In genomic region chr16:29629053-29629452, GRCm38 (mm10) we compare ENCODE assay signal across 10 mouse cellular contexts. TPM values are rescaled to one million over a fixed set of nuclear protein-coding genes. Genes with fewer than 3 reads are reported as not detected.
DNase-seq lines count a peak whose midpoint lies in the region; ATAC-seq and TF ChIP-seq lines count a peak whose summit lies in the region.
"Had no signal": no experiment of that assay in that cellular context is flagged by ENCODE, and none has a peak within 500 bp of the region (broad histone marks: within the 10 kb centered on the region; RNA-seq: fewer than 3 reads in every experiment).

No protein-coding gene starts in this region.

- no peak overlapping the region for H3K27ac ChIP-seq in heart, postnatal 0 days (ENCODE audit: low read depth)
- H3K27ac ChIP-seq in ES-E14 (ENCODE audit: insufficient read depth, low read depth, low read length, poor library complexity, severe bottlenecking) = no peak overlapping the region
- H3K27ac ChIP-seq: limb, embryonic 15.5 days had no signal

- 78% methylated on average over 1 of the region's 1 CpGs for WGBS in heart, postnatal 0 days

- no peak for ATAC-seq in heart, postnatal 0 days (ENCODE audit: insufficient read depth, low read depth)
- no peak for ATAC-seq in megakaryocyte, adult 5-6 weeks (ENCODE audit: poor library complexity, severe bottlenecking)

- H3K4me1 ChIP-seq in heart, postnatal 0 days (ENCODE audit: control insufficient read depth, insufficient read depth) = no peaks in the 10 kb centered on the region
- H3K4me1 ChIP-seq in ES-E14 (ENCODE audit: control insufficient read depth in 2 of 2, insufficient read depth in 2 of 2, low read length in 2 of 2, poor library complexity in 1 of 2) = no peaks in the 10 kb centered on the region
- H3K4me1 ChIP-seq: limb, embryonic 15.5 days had no signal

- H3K4me3 ChIP-seq in heart, postnatal 0 days (ENCODE audit: low read depth, low read length) = no peak overlapping the region
- no peak overlapping the region for H3K4me3 ChIP-seq in ES-E14 (ENCODE audit: insufficient read depth in 1 of 2, low read depth in 1 of 2, low read length in 2 of 2, poor library complexity in 1 of 2, severe bottlenecking in 1 of 2)
- H3K4me3 ChIP-seq: limb, embryonic 15.5 days had no signal

- TF ChIP-seq CTCF in heart, postnatal 0 days (IDR thresholded peaks at IDR 0.05; ENCODE audit: low read depth) = peak; percentile 43

- no peak overlapping the region for H3K4me2 ChIP-seq in heart, postnatal 0 days (ENCODE audit: low read depth, low read length)
- H3K4me2 ChIP-seq: limb, embryonic 15.5 days had no signal

- no peak overlapping the region for H3K9ac ChIP-seq in heart, postnatal 0 days (replicated peaks; ENCODE audit: low read depth, low read length)
- H3K9ac ChIP-seq in ES-E14 (ENCODE audit: insufficient read depth, low read depth, low read length, poor library complexity, severe bottlenecking) = no peak overlapping the region
- H3K9ac ChIP-seq: limb, embryonic 15.5 days had no signal

- H3K9me3 ChIP-seq in heart, postnatal 0 days (replicated peaks; ENCODE audit: control insufficient read depth, low read length) = no peaks in the 10 kb centered on the region
- no peaks in the 10 kb centered on the region for H3K9me3 ChIP-seq in ES-E14 (ENCODE audit: control insufficient read depth, insufficient read depth, low read depth, low read length)
- H3K9me3 ChIP-seq: limb, embryonic 15.5 days had no signal

- peak; percentile 39 for DNase-seq in heart, postnatal 0 days (ENCODE audit: low spot score)
- no peak for DNase-seq in heart, postnatal 4 days
- DNase-seq in 3134 (ENCODE audit: extremely low read depth, insufficient read length, low spot score) = peak; percentile 14
- DNase-seq in ES-E14 (ENCODE audit: low read depth, low spot score) = peak; percentile 27
- DNase-seq in forelimb bud, embryonic 11.5 days (ENCODE audit: low read depth, low spot score) = peak; percentile 63
- DNase-seq in frontal cortex, postnatal 25 days (ENCODE audit: low spot score in 2 of 2) = no peak
- DNase-seq in left cerebral cortex, adult 18-20 months (ENCODE audit: low spot score in 2 of 2) = no peak
- DNase-seq: adrenal gland, adult 2 months had no signal

- peaks cover 84% of the 10 kb centered on the region for H3K36me3 ChIP-seq in heart, postnatal 0 days (replicated peaks; ENCODE audit: control insufficient read depth, insufficient read depth, low read length)
- H3K36me3 ChIP-seq in ES-E14 (ENCODE audit: control insufficient read depth, insufficient read depth, low read length, poor library complexity, severe bottlenecking) = peaks cover 15% of the 10 kb centered on the region

- in situ Hi-C loops in ES-E14 (cut with MboI; ENCODE audit: low sequenced_read_pairs in 2 of 2, unreplicated experiment in 2 of 2) = no loop called here

- H3K27me3 ChIP-seq in heart, postnatal 0 days (ENCODE audit: control insufficient read depth, insufficient read depth, low read length) = no peaks in the 10 kb centered on the region
- H3K27me3 ChIP-seq: limb, embryonic 15.5 days had no signal

- no peak for TF ChIP-seq EP300 in heart, postnatal 0 days (IDR thresholded peaks at IDR 0.05; ENCODE audit: low read depth)

TF ChIP-seq in ES-E14, 5 proteins besides CTCF, POLR2A, EP300 and RAD21:
- no peak for TF ChIP-seq CHD2 (IDR thresholded peaks at IDR 0.05; ENCODE audit: low read depth, low read length)
- no peak for TF ChIP-seq MAFK (IDR thresholded peaks at IDR 0.05; ENCODE audit: insufficient read depth, low read depth, low read length)
- TF ChIP-seq ZC3H11A (IDR thresholded peaks at IDR 0.05; ENCODE audit: borderline replicate concordance, low read depth, low read length) = no peak
- no peak for TF ChIP-seq ZNF384 (IDR thresholded peaks at IDR 0.05; ENCODE audit: low read depth, low read length)
- no peak for TF ChIP-seq HCFC1 (IDR thresholded peaks at IDR 0.05; ENCODE audit: borderline replicate concordance, insufficient read depth, low read length)

RNA-seq across cellular contexts. Expression of gene Opa1, which starts 49.9 kb away (rescaled TPM):
- total RNA-seq in heart, postnatal 0 days (2014; rRNA removed; ENCODE audit: low replicate concordance) = 64.1 and 69.2 TPM in 2 replicates
- polyA plus RNA-seq in heart, postnatal 0 days (2015; fragmentation: Nextera tagmentation; extraction: Ambion mirVana) = 42.6 and 48.4 TPM in 2 replicates
- total RNA-seq in heart, postnatal 4 days (2021) = 100 to 1,000 TPM; 118 to 126 TPM
- total RNA-seq in ES-E14 (2012; rRNA removed) = 55.3 and 56.8 TPM in 2 replicates
- total RNA-seq in left cerebral cortex, adult 18-20 months (2021) = 100 to 1,000 TPM; 102 to 111 TPM
- 27.0 and 30.5 TPM in 2 replicates for total RNA-seq in megakaryocyte, adult 5-6 weeks (2015)
- total RNA-seq in megakaryocyte, adult 5-6 weeks (2017) = 56.2 and 59.1 TPM in 2 replicates

Comparison
In these comparisons a context has a peak if more than half of its experiments do, and no peak if none do; other contexts are left out.
1. DNase-seq: peak in heart, postnatal 0 days (single experiment), 3134 (single experiment), ES-E14 (single experiment) and forelimb bud, embryonic 11.5 days (single experiment); none in heart, postnatal 4 days (single experiment), frontal cortex, postnatal 25 days (0 of 2) and left cerebral cortex, adult 18-20 months (0 of 2).